Mouse (Mus musculus) spleen, adult 2 months (tissue): ENCODE measurements around the gene Fbxl17.

Source experiments
- CTCF ChIP-seq: fragments of 200-500 bp; IDR thresholded peaks from 2 replicates; pipeline ENCODE4 v1.5.1; 2011; ENCODE audit warnings: mild to moderate bottlenecking, inconsistent platforms; ENCODE audit not compliant: insufficient read depth, insufficient read length, insufficient replicate concordance; ENCODE audit errors: extremely low read depth
- POLR2A ChIP-seq: fragments of 200-500 bp; IDR thresholded peaks from 2 replicates; pipeline ENCODE4 v1.6.1; 2011; ENCODE audit warnings: low read depth, low read length, inconsistent platforms

- TF ChIP-seq CTCF = no peak
- no peak for TF ChIP-seq POLR2A
Measured at GRCm38 (mm10) chr17:63289317-63289913, 210.4 kb downstream of the Fbxl17 start.
